Mouse (Mus musculus) MN1 (cell line): ENCODE measurements at regions not wholly inside any gene's neighbourhood (a gene's known extent, or its start where the extent isn't known, plus 50 kb on each side); places are given as distances from the start of the nearest gene placed in this dataset.
"Not testable (repeated sequence)": the region's sequence is repeated elsewhere in the genome, so short reads cannot be mapped to it uniquely, and the experiment has no call there.

Experiments used
- DNase-seq: peaks from one replicate; pipeline ENCODE4 v3.0.0-alpha.2; 2016; ENCODE audit warnings: low spot score

DNA sequence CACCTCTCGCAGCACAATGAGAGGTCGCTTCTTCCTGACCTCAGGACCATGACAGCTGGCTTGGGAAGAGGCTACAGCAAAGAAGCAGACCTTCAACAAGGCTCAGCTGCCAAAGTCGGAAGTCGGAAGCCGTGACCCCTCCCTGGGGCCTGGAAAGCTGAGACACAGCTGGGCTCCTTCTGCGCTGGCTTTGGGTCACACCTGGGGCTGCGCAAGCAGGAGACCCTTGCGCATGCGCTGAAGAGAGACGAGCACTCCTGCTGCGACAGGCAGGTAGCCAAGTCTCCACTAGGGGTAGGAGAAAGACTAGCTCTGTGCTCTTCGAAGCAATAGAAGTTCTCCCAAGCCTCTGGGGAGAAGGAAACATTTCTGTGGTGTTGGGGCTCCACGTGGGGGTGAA is 109.3 kb upstream of the Dyrk2 start:
- no peak for DNase-seq

DNA sequence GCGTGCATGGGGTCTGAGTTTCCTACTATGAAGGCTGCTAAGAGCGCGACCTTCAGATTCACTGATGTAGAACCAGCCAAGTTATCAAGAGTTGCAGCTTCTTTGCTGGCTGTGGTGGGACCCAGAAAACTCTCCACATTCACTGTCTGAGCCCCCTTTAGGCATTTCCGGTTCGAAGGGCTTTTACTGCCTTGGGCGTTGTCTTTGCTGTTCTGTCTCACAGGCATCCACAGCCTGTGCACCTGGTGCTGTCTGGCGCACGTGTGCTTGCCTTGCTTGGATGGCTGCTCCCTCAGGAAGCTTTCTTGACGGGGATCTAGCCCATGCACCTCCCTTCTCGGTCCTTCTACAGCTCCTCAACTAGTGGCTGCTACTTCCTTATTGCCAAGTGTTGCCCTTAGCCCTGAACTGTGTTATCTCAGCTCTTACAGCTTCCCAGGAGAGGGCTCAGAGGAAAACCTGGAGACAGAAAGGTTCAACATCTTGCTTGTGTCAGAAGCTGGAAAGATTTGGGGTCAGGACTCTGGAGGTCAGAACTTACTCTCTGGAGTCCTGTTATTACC is 108.3 kb upstream of the Dyrk2 start:
- DNase-seq: no peak

DNA sequence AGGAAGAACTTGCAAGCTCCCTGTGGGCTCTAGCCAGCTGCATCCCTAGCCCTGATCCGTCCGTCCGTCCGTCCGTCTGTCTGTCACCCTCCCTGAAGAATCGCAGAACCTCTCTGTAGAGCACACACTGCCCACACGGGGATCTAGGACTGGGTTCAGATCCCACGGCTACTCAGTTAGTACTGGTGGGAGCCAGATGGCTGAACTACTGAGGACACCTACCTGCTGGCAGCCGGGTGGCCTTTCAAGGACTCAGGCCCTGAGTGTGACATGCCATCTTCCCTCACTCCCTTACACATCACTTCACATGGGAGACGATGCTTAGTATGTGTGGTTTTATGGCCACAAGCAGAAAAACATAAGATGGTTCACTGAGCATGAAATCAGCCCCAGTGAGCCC is 106.4 kb upstream of the Dyrk2 start:
- no peak for DNase-seq

DNA sequence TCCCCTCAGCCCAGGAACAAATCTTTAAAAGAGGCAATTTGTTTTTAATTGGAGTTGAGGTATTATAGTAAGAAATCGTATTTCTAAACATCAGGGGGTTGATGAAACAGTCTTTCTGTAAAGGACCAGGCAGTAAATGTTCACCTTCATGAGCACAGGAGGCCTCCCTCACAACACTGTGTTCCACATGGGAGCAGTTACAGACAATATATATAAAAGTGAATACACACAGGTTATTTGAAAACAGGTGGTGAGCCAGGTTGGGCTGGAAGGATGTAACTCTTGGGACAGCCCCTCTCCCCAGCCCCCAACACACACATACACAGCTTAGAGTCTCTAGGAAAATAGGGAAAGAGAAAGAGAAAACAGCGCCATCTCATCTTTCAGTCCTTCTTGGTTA is 105.8 kb upstream of the Dyrk2 start:
- DNase-seq: no peak

DNA sequence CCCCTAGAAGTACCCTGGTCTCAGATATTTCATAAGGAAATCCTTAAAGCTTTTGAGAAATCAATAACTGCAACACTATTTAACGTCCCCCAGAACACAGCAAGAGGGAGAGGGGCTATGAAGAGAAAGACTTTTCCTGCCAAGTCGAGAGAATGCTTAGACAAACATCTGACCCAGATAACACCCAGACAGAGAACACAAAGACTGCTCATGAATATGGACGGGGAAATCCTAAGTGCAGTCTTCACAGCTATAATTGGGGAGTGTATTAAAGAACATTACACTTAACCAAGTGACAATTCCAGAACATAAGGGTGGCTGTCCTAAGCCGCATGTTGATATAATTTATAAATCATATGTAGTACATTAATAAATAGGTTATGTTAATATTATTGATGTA is 103.3 kb upstream of the Dyrk2 start:
- no peak for DNase-seq

DNA sequence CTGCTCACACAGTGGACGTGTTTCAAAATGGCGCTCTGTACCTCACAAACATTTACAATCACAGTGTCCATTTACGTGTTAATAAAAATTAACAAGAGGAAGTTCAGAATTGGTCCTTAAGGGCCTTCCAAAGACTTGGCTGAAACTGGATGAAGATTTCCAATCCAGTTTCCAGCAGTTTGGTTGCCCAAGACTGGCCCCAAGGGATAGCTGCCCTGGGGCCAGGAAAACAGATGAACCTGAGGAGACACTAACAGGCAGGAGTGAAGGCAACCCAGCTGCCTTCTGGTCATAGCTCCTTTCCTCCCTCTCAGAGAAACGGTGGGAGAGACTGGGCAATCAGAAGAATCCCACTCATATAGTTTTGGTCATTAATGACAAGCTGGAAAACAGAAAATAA is 102.6 kb upstream of the Dyrk2 start:
- no peak for DNase-seq

DNA sequence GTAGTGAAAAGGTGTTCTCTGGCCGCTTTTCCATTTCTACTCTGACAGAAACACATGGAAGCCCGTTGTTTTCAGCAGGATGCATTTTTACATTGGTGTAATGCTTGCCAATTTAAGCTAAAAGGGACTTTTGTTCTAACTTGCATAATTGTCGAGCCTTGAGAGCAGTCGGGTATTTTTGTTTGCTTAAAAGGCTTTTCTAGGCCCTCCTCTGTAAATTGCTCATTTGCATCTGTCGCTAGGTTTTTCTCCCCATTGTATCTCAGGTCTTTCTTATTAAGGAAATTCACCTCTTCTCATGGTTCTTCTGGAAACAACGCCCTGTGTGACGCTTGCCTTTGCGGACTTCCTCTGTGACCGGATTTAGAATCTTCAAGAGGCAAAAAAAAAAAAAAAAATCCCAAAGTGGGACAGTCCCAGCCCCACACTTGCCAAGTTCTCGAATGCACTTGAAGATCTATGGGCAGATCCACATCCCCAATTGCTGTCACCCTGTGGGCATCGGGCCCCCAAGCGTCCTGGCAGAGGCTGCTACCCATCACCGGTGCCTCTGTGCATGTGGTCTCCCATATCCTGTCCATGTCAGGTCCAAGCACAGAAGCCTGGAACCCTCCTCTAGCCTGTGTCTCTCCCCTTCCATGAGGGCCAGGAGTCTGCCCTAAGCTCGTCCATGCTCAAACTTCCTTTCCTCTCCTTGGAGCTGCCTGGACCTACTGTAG is 100.6 kb upstream of the Dyrk2 start:
- DNase-seq: no peak

DNA sequence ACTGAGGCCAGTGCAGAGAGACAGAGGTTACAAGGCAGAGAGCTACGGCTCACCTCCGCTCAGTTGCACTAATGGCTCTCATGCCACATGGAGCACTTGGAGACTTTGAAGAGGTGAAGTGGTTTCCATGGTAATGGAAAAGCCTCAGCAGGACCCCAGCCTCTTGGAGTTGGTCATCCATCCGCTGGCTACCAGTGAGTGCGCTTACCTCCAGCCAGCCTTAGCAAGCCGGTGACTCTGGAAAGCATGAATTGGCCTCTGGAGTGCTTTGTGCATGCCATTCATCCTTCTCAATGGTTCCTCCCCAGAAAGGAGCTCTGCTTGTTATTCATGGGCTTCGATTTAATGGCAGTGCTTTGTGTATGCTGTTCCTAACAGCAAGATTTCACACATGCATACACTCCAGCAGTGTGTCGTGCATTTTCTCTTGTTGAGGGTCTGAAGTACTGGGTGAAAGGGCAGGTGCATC is 91.7 kb upstream of the Dyrk2 start:
- no peak for DNase-seq

DNA sequence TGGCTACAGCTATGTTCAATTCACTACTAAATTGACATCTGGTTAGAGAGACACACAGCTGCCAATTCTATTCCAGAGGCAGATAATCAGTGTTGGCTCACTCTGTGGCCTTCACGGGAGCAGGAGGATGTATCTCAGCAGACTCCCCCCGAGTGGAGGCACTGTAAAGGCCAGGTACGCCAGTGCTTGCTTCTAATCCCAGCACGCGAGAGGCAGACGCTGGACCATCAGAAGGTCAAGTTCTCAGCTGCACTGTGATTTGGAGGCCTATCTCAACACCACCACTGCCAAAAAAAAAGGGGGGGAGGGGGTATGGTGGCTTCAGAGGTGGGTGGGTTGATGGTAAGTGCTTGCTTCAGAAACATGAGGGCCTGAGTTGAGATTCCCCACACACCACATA is 90.1 kb upstream of the Dyrk2 start:
- DNase-seq: no peak

DNA sequence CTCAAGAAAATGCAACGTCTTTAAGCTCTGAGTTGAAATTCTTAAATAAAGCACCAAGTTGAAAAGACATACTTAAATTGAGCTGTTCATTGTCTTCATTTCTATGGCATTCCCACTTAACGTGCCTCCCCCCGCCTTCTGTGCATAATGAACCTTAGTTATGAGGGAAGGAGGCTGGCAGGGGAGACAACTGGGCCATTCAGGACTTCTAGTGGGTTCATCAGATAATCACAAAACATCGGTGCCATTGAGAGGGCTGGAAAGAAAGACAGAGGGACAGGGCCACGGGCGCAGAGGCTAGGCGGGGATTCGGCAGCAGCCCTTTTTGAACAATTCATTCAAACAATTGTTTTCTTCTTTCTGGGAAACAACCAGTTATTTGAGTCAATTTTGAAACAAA is 89.6 kb upstream of the Dyrk2 start:
- DNase-seq: no peak

DNA sequence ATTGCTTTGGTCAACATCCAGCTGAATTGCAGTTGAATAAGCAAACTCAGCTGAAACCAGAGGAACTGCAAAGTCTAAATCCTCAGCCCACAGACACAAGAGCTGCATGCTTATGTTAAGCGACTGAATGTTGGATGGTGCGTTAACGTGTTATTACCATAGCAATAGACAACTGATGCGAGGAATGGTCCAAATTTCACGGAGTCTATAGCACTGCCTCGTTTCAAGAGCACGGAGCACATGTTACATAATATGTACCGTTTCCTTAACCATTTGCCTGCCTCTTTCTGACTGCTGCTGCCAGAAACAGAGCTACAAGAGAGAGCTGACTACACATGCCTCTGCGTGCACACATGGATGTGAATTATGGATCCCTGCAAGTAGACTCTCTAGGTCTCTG is 86.3 kb upstream of the Dyrk2 start:
- DNase-seq: no peak

DNA sequence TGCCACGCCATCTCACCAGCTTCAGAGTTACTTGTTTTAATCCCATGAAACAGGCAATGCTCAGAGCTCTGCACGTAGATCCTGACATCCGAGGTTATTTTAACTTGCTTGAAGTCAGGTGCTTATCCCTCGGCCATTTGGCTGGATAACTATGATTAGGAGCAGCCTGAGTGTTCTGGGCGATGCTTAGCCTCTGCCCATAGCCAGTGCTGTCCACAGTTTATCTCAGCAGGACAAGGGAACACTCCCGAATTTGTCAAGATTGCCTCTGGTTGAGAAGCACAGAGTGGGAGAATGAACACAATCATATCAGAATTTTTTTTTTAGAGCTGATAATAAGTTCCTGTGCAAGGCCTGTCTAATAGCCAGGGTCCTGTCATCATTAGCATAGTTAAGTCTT is 83.4 kb upstream of the Dyrk2 start:
- no peak for DNase-seq

DNA sequence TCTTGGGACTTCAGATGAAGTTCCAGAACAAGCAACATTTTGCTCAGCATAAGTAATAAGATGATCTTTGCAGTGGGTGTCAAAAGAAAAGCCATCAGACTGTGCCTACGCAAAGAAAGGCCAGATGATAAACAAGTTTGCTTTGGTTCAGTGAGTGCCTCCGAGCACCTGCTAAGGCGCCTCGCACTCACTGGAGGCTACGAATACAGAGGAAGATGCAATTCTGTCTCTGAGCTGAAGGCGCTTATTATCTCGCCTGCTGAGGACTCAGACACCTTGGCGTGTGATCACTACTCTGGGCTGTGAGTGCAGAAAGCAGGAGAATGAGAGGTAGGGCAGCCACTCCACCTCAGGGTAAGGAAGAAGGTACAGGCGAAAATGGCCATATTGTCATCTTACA is 82.7 kb upstream of the Dyrk2 start:
- DNase-seq: no peak

DNA sequence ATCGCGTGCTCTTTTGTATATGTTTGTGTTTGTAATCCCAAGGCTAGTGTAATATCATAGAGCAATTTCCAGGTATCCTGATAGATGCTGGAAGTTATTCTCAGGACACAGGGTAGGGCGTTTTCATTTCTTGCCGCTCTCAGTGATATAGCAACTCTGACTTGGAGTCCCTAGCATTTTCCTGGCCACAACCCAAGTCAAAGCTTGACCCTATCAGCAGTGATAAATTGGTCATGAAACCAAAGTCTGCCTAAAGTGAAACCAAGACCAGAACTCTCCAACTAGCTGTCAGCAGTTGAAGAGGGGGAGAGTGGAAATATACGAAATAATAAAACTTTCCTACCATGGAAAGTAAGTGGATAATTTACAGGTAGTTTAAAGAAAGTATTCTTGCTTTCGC is 77.7 kb upstream of the Dyrk2 start:
- DNase-seq: no peak

DNA sequence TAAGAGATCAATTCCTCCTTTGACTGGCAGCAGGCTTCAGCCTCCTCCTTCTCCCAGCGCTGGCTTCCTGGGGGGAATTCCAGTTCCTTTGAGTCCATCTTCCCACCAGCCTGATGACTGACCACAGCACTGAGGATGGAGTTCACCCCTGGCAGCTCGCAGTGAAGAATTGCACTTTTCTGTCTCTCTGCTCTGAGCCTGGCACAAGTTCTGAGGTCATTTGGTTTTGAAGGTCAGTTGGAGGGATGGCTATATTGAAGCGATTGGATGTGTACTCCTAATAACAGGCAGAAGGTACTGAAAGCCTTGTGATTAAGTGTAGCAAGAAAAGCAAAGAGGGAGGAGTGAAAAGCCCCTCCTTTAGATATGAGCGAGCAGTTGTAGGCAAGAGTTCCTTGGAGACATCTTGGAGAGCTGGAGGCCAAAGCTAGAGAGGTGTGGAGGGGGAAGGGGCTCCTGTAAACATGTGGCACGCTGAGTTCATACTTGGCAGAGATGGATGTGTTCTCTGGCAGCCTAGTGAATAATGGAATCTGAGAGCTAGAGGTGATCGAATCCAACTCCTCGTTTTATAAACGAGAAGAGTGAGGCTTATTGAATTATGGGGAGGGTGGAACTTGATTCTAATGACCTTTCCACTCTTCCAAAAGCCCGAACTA is 77.1 kb upstream of the Dyrk2 start:
- no peak for DNase-seq

DNA sequence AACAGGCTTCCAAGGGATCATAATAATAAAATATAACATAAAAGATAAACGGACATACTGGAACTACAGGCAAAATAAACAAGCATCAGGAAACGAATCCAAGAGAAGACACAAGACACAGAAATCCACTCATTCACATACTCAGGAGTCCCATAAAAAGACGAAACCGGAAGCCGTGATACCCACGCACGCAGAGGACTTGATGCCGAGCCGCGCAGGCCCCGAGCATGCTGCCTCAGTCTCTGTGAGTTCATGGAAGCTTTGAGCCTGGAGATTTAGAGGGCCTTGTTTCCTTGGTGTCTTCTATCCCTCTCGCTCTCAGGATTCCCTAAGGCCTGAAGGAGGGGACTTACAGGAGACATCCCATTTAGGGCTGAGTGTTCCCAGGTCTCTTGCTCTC is 57.3 kb upstream of the Dyrk2 start:
- no peak for DNase-seq

DNA sequence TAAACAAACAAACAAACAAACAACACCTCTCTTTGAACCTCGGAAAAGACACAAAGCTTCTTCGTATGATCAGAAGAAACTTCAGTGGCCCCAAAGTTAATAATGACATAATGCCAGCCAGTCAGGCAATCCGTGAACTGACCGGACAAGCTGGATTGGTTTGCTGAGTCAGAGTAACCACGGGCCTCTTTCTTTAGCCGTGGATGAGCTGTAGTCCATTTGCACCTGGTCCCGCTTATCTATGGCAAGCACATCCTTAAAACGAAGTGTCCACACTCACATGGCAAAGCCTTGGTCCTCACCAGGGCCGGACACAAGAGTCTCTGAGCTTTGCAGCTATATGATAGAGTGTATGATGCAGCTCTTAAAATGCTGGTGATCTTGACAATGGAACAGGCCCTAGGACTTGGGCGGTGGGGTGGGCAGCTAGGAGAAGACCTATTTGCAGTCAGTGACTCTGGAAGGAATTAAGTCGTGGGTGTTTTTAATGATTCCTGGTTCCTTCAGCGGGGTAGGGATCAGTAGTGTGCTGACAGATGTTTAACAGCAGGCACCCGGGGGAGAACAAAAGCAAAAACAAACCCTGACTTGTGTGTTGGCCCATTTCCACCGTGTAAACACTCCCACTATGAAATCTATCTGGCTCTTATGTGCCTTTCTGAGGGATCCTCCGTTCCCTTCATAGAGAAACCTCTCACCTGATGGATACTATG is 53.6 kb upstream of the Dyrk2 start:
- DNase-seq: no peak

DNA sequence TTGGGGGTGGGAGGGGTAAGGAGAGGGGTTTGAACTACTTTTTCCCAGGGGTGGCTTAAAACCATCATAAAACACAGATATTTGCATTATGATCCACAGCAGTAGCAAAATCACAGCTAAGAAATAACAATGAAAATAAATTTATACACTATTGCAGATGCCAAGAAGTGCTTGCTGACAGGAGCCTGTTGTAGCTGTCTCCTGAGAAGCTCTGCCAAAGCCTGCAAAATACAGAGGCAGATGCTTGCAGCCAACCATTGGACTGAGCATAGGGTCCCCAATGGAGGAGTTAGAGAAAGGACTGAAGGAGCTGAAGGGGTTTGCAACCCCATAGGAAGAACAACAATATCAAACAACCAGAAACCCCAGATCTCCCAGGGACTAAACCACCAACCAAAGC is 52.1 kb upstream of the Dyrk2 start:
- DNase-seq: not testable (repeated sequence)
